Comparison of ENCODE assay signal across 9 mouse cellular contexts in the genomic region with DNA sequence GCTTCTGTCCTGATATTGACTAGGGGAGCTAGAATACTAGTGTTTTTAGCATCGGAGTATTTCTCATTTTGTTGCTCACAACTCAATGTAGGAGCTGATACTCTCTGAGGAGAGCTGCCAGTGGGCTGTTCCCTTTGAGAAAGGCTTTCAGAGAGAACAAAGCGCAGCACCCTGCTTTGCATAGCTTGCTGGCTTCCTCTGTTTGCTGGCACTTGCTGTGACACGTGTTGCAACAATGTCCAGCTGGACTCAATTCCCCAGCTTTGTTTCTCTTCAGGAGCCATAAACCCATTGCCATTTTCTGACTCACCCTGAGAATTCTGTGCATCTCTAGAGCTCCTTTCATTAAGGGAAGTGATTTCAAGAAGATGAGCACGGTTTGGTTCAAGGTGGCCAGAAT.
A peak's percentile ranks its signal among the peaks of the same experiment; 100 is the strongest.
DNase-seq lines count a peak whose midpoint lies in the region; ATAC-seq and TF ChIP-seq lines count a peak whose summit lies in the region.
"Had no signal": no experiment of that assay in that cellular context is flagged by ENCODE, and none has a peak within 500 bp of the region (broad histone marks: within the 10 kb centered on the region; RNA-seq: fewer than 3 reads in every experiment).

No protein-coding gene starts in this region.

- H3K4me1 ChIP-seq in midbrain, embryonic 13.5 days (replicated peaks) = no peaks in the 10 kb centered on the region; the same call in 1 of the 2 replicates
- no peaks in the 10 kb centered on the region for H3K4me1 ChIP-seq in liver, embryonic 11.5 days (replicated peaks; ENCODE audit: control insufficient read depth, insufficient read depth, low read length)

- no peak overlapping the region for H3K27ac ChIP-seq in gastrocnemius, adult 2 months
- no peak overlapping the region for H3K27ac ChIP-seq in midbrain, embryonic 13.5 days
- H3K27ac ChIP-seq in liver, embryonic 11.5 days (ENCODE audit: low read depth, low read length) = no peak overlapping the region

- H3K27me3 ChIP-seq in midbrain, embryonic 13.5 days = no peaks in the 10 kb centered on the region
- H3K27me3 ChIP-seq in liver, embryonic 11.5 days (replicated peaks; ENCODE audit: control insufficient read depth, insufficient read depth, low read length) = no peaks in the 10 kb centered on the region

- WGBS in midbrain, embryonic 13.5 days = 46% methylated on average over 4 of the region's 4 CpGs
- 85% methylated on average over 4 of the region's 4 CpGs for WGBS in liver, embryonic 11.5 days

- H3K4me2 ChIP-seq in midbrain, embryonic 13.5 days (replicated peaks) = no peak overlapping the region
- no peak overlapping the region for H3K4me2 ChIP-seq in liver, embryonic 11.5 days

- peak; percentile 72; the same call in 1 of the 2 replicates for ATAC-seq in midbrain, embryonic 13.5 days
- no peak for ATAC-seq in liver, embryonic 11.5 days (replicated peaks; ENCODE audit: low FRiP score)

- intact Hi-C loops in gastrocnemius, adult 2 months (cut with DNase I) = no loop called here
- intact Hi-C loops in heart, postnatal 36 days (cut with DNase I) = no loop called here

- TF ChIP-seq CTCF in gastrocnemius, adult 2 months (IDR thresholded peaks at IDR 0.05) = no peak

- H3K36me3 ChIP-seq in midbrain, embryonic 13.5 days = no peaks in the 10 kb centered on the region; the same call in 1 of the 2 replicates
- no peaks in the 10 kb centered on the region for H3K36me3 ChIP-seq in liver, embryonic 11.5 days (ENCODE audit: control insufficient read depth, insufficient read depth, low read length)

- H3K4me3 ChIP-seq in gastrocnemius, adult 2 months = no peak overlapping the region
- no peak overlapping the region for H3K4me3 ChIP-seq in midbrain, embryonic 13.5 days (replicated peaks)
- H3K4me3 ChIP-seq in liver, embryonic 11.5 days (ENCODE audit: low read depth, low read length) = no peak overlapping the region

- H3K9ac ChIP-seq in midbrain, embryonic 13.5 days (replicated peaks) = no peak overlapping the region
- H3K9ac ChIP-seq in liver, embryonic 11.5 days (ENCODE audit: low read depth, low read length) = no peak overlapping the region

- DNase-seq in gastrocnemius, postnatal 25 days = peak; percentile 10
- no peak for DNase-seq in gastrocnemius, adult 2 months
- peak; percentile 85 for DNase-seq in brain, adult 2 months (ENCODE audit: low read depth, low spot score)
- peak; percentile 25 to 41 for DNase-seq in heart, postnatal 36 days
- no peak for DNase-seq in thymus, adult 18-20 months
- no peak for DNase-seq in T-cell, adult 2 months (ENCODE audit: low spot score)
- no peak for DNase-seq in liver, embryonic 11.5 days (ENCODE audit: low spot score)

- H3K9me3 ChIP-seq in midbrain, embryonic 13.5 days = no peaks in the 10 kb centered on the region
- no peaks in the 10 kb centered on the region for H3K9me3 ChIP-seq in liver, embryonic 11.5 days (ENCODE audit: control insufficient read depth, low read length)
- H3K9me3 ChIP-seq: G1E had no signal

Comparison
In these comparisons a context has a peak if more than half of its experiments do, and no peak if none do; other contexts are left out.
1. DNase-seq: peak in gastrocnemius, postnatal 25 days (single experiment), brain, adult 2 months (single experiment) and heart, postnatal 36 days (2 of 2); none in gastrocnemius, adult 2 months (single experiment), thymus, adult 18-20 months (0 of 2), T-cell, adult 2 months (single experiment) and liver, embryonic 11.5 days (single experiment).